Mouse (Mus musculus) bone marrow macrophage, adult 2 months (primary cell): ENCODE data around the gene Ifit3b.

Experiments used
- CTCF ChIP-seq: IDR thresholded peaks from 2 replicates; pipeline ENCODE4 v1.5.1; 2012; ENCODE audit warnings: low read depth, mild to moderate bottlenecking, low read length, moderate library complexity
- POLR2A ChIP-seq: IDR thresholded peaks from 2 replicates; pipeline ENCODE4 v1.6.1; 2012; ENCODE audit warnings: mild to moderate bottlenecking, low read depth, low read length, borderline replicate concordance

- TF ChIP-seq CTCF (no peak), POLR2A (no peak)
Observed at GRCm38 (mm10) chr19:34624663-34625062, 16.9 kb downstream of the Ifit3b start.
